Mouse (Mus musculus) stomach, postnatal 0 days (tissue): Measurements from ENCODE around the gene Myl9. TPM values are rescaled to one million over a fixed set of nuclear protein-coding genes. Genes with fewer than 3 reads are reported as not detected.
"Not testable (repeated sequence)": the region's sequence is repeated elsewhere in the genome, so short reads cannot be mapped to it uniquely, and the experiment has no call there.

ENCODE experiments used
- ATAC-seq: fragments of 200-750 bp; cut with Nextera tagmentation; 2 replicates; pipeline ENCODE4 v1.8.0; 2017; ENCODE audit not compliant: low FRiP score, low TSS enrichment
- DNase-seq: peaks from one replicate; pipeline ENCODE4 v3.0.0-alpha.2; 2016; ENCODE audit warnings: low spot score
- H3K27ac ChIP-seq: fragments of 300-500 bp; sonication (generic); replicated peaks from 2 replicates; pipeline ENCODE4 v1.5.1; 2014; ENCODE audit warnings: mild to moderate bottlenecking, control low read depth
- H3K27me3 ChIP-seq: fragments of 300-500 bp; sonication (generic); 2 replicates; pipeline ENCODE4 v1.6.1; 2014; ENCODE audit warnings: low read length; ENCODE audit not compliant: control insufficient read depth, insufficient read depth
- H3K36me3 ChIP-seq: fragments of 300-500 bp; sonication (generic); 2 replicates; pipeline ENCODE4 v1.6.1; 2014; ENCODE audit warnings: low read length, mixed read lengths; ENCODE audit not compliant: control insufficient read depth, insufficient read depth
- H3K4me1 ChIP-seq: fragments of 300-500 bp; sonication (generic); replicated peaks from 2 replicates; pipeline ENCODE4 v1.6.1; 2014; ENCODE audit warnings: antibody characterized with exemption; ENCODE audit not compliant: control insufficient read depth, insufficient read depth
- H3K4me2 ChIP-seq: fragments of 300-500 bp; sonication (generic); replicated peaks from 2 replicates; pipeline ENCODE4 v1.6.1; 2014; ENCODE audit warnings: low read depth, mild to moderate bottlenecking, control low read depth, moderate library complexity
- H3K4me3 ChIP-seq: fragments of 300-500 bp; sonication (generic); 2 replicates; pipeline ENCODE4 v1.5.1; 2014; ENCODE audit warnings: low read depth, low read length, control low read depth
- H3K9ac ChIP-seq: fragments of 300-500 bp; sonication (generic); 2 replicates; pipeline ENCODE4 v1.6.1; 2014; ENCODE audit warnings: mild to moderate bottlenecking, low read length, control low read depth, mixed read lengths
- H3K9me3 ChIP-seq: fragments of 300-500 bp; sonication (generic); 2 replicates; pipeline ENCODE4 v1.6.1; 2016; ENCODE audit warnings: low read length; ENCODE audit not compliant: control insufficient read depth
- CTCF ChIP-seq: IDR thresholded peaks from 2 replicates; pipeline ENCODE4 v1.5.1; 2016; ENCODE audit warnings: antibody characterized with exemption, low read depth, mild to moderate bottlenecking, moderate library complexity
- EP300 ChIP-seq: optimal IDR thresholded peaks from 2 replicates; pipeline ENCODE3; 2016; ENCODE audit warnings: antibody characterized with exemption
- WGBS: fragments of 180-500 bp; shearing (Covaris S2); extraction: QIAGEN DNeasy Blood & Tissue Kit; methylation state at CpG from one replicate; pipeline ENCODE4 v1.1.7; 2014; 5-methylcytosine and 5-hydroxymethylcytosine counted together
- polyA plus RNA-seq: library from polyadenylated mRNA; unstranded; fragments of >200 nt; fragmentation: Nextera tagmentation; extraction: Ambion mirVana; gene quantifications from 2 replicates; pipeline ENCODE4 v1.2.1, GENCODE M21; 2015

The Myl9 gene
- polyA plus RNA-seq, 1 experiment from 2014 or later: 2,268 TPM

DNA sequence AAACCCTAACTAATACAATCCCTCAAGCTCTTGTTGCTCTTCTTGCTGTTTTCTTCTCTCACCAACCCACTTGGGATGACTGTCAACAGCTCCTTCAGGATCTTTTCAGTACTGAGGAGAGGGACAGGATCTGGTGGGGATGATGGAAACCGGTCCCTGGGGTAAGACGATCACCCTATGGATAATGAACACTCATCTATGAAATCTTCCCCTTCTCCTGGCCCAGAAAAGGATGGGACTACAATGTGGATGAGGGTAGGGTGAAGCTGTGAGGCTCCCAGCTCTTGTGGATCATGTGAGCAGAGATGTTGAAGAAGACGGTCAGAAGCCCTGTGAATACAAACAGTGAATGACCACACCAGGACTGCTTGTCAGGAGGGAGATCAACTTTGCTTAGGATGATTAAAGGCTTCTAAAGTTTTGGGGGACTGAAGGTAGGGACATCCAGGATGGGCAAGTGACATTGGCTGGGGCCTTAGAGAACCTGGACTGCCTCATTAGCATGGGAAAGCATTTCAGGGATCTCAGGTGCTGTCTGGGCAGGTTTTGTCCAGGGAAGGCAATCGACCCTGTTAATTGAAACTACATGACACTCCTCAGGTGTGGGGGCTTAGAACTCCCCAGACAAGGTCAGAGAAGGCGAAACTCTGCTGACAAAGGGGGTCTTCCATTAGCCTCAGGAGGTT lies 12.0 kb downstream of the Myl9 start:
- 0 out of 2 replicates have a peak, but pooled peaks cover 3% of the 10 kb centered on the region for H3K9me3 ChIP-seq
- H3K27me3 ChIP-seq: no peaks in the 10 kb centered on the region
- H3K4me3 ChIP-seq: no peak overlapping the region
- ATAC-seq (no peak), DNase-seq (peak; percentile 5)
- 95% methylated on average over 5 of the region's 5 CpGs for WGBS
- no peaks in the 10 kb centered on the region for H3K4me1 ChIP-seq
- TF ChIP-seq CTCF (no peak), EP300 (no peak)
- no peak overlapping the region for H3K27ac ChIP-seq
- H3K36me3 ChIP-seq: no peaks in the 10 kb centered on the region
- no peak overlapping the region for H3K4me2 ChIP-seq
- H3K9ac ChIP-seq: no peak overlapping the region

DNA sequence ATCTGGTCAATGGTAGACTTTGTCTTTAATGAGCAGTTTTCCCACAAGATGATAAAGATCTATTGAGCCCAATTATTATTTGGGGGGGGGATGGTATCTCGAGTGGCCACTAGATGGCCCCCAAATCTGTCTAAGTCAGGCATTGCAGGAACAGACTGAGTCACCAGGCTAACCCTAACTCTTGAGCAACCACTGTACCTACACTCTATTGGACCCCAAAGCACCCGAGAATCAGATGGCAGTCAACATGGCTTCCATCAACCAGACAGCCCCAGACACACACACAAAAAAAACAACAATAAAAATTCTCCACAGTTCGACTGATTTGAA lies 12.5 kb downstream of the Myl9 start:
- 48% methylated on average over 3 of the region's 3 CpGs for WGBS
- ATAC-seq: no peak

DNA sequence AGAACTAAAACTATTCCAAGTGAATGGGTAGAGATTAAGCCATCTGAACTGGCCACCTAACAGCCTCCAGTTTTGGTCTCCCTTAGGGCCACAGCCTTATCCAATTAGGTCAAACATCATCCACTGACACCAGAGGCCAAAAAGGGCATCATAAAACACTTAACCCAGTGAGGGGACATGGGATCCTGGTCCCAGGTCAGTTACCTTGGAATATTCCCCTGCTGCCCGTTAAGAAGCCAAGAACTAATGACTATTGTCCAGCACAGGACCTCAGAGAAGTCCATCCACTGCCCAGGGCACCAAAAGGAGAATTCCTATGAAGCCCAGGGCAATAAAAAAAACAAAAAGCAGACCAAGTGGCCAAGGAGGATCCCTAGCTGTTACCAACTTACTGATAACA lies 13.6 kb downstream of the Myl9 start:
- Histone ChIP-seq H3K9me3 (0 out of 2 replicates have a peak, but pooled peaks cover 5% of the 10 kb centered on the region), H3K36me3 (no peaks in the 10 kb centered on the region), H3K4me2 (no peak overlapping the region), H3K27ac (no peak overlapping the region), H3K4me3 (no peak overlapping the region), H3K9ac (no peak overlapping the region), H3K27me3 (no peaks in the 10 kb centered on the region), H3K4me1 (no peaks in the 10 kb centered on the region)
- 75% methylated on average over 1 of the region's 1 CpGs for WGBS
- TF ChIP-seq EP300: no peak
- no peak for TF ChIP-seq CTCF
- ATAC-seq: no peak
- no peak for DNase-seq

More for the DNA sequence above, 12.5 kb downstream of the Myl9 start:
- 0 out of 2 replicates have a peak, but pooled peaks cover 5% of the 10 kb centered on the region for H3K9me3 ChIP-seq
- no peak overlapping the region for H3K9ac ChIP-seq
- TF ChIP-seq CTCF: peak; percentile 68
- TF ChIP-seq EP300: no peak
- no peak overlapping the region for H3K4me3 ChIP-seq
- H3K4me1 ChIP-seq: no peaks in the 10 kb centered on the region
- H3K4me2 ChIP-seq: no peak overlapping the region
- peak; percentile 11 for DNase-seq
- no peaks in the 10 kb centered on the region for H3K36me3 ChIP-seq
- no peaks in the 10 kb centered on the region for H3K27me3 ChIP-seq
- H3K27ac ChIP-seq: no peak overlapping the region

DNA sequence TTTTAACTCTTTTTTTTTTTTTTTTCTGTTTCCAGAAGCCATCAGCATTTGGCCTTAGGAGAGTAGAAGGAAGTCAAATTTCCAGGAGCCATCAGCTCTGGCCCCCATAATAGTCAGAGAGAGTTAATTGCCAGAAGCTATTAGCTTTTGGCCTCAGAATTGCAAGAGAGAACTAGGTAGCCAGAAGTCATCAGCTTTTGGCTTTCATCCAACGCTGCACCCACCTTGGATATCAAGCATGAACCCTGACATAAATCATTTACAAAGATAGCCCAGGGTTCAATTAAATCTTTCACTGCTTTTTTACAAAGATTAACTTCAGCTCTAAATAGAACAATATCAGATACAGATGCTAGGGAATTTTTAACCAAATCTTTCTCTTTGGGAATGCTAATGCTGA lies 23.3 kb downstream of the Myl9 start:
- ATAC-seq: no peak

DNA sequence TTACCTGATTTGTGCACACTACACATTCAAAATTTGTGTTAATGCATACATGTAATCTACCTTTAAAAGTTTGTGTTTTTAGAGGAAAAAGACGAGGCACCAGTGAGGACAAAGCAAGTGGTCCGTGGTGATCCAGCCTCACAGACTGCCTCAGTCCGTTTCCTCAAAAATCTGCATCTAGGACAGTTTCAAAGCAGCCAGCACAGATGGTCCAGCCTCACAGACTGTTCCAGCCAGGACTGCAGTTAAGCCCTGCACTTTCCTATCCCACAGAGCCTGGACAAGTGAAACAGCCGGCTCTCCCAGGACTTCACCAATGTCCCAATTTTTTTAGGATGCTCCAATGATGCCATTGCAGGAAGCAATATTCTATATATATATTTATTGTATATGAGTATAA lies 25.8 kb downstream of the Myl9 start:
- TF ChIP-seq CTCF (no peak), EP300 (no peak)
- DNase-seq (no peak), ATAC-seq (no peak)
- Histone ChIP-seq H3K4me1 (no peaks in the 10 kb centered on the region), H3K4me3 (no peak overlapping the region), H3K36me3 (no peaks in the 10 kb centered on the region), H3K4me2 (no peak overlapping the region), H3K9ac (no peak overlapping the region), H3K27me3 (no peaks in the 10 kb centered on the region), H3K9me3 (no peaks in the 10 kb centered on the region), H3K27ac (no peak overlapping the region)
- 64% methylated on average over 4 of the region's 4 CpGs for WGBS

More for the DNA sequence above, 23.3 kb downstream of the Myl9 start:
- H3K4me3 ChIP-seq: no peak overlapping the region
- WGBS: 71% methylated on average over 1 of the region's 1 CpGs
- no peak overlapping the region for H3K9ac ChIP-seq
- no peak overlapping the region for H3K4me2 ChIP-seq
- no peaks in the 10 kb centered on the region for H3K4me1 ChIP-seq
- no peak for DNase-seq
- no peak overlapping the region for H3K27ac ChIP-seq
- no peaks in the 10 kb centered on the region for H3K27me3 ChIP-seq
- H3K9me3 ChIP-seq: no peaks in the 10 kb centered on the region
- no peaks in the 10 kb centered on the region for H3K36me3 ChIP-seq
- no peak for TF ChIP-seq EP300
- no peak for TF ChIP-seq CTCF

DNA sequence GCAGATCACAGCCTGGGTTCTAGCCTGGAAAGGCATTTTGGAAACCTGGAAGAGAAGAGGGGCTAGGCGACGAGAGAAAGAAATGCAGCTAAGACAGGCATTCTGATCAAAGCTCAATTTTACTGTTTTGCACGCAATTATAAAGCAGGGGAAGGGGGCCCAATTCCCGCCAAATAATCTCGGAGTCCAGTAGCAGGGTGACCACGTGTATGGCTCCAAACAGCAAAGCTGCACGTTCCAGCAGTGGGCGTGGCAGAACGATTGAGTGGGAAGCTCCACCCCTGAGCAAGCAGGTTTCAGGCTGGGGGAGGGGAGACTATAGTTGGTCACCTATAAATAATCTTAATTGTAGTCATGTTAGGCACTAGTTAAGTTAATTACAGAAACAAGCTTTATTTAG lies 26.9 kb downstream of the Myl9 start:
- H3K4me3 ChIP-seq, DNase-seq, H3K27me3 ChIP-seq, H3K27ac ChIP-seq, H3K36me3 ChIP-seq, H3K9me3 ChIP-seq, H3K4me1 ChIP-seq, ATAC-seq, H3K9ac ChIP-seq, H3K4me2 ChIP-seq: not testable (repeated sequence)
- 35% methylated on average over 9 of the region's 9 CpGs for WGBS
